Mouse (Mus musculus): ENCODE measurements around the gene Exoc4.

The Exoc4 gene

GRCm38 (mm10) chr6:33476134-33476533 is 227.2 kb downstream of the Exoc4 start:
- DNase-seq (ENCODE audit: low spot score), result no peak

DNA sequence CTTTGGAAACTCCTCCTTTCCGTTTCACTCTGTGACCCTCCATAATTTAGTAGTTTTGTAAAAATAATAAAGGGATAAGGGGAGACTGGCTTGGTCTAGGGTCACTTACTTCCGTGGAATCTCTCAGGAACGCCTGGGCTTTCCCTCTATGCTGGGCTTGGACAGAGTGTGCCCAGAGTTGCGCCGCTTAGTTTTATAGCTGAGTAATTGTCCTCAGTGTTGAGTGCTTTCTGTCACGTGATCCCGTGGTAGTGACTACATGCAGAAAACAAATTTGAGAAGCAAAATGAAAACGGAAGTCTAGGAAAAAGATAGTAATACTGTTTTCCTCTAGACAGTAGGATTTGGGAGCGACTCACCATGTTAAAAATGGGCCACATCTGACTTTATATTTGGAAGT is 235.7 kb downstream of the Exoc4 start:
- DNase-seq (ENCODE audit: low spot score), result no peak

DNA sequence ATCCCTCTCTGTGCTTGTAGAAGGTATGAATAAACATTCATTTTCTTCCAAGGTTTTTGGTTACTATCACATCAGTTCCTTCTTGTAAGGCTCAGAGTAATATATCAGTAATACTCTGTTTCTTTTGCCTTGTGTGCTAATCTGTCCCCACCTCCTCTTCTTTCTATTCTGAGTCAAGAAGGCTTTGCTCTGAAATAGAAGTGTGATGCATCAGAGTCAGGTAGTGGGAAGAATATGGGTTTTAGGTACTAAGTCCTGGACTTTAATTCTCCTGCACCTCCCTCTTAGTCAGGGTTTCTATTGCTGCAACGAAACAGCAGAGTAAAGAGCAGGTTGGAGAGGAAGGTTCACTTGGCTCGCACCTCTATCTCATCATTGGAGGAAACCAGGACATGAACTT is 240.9 kb downstream of the Exoc4 start:
- no peak for DNase-seq (ENCODE audit: low spot score)

- no peak for DNase-seq (ENCODE audit: low spot score)
Observed at GRCm38 (mm10) chr6:33496141-33496855, 247.4 kb downstream of the Exoc4 start.

- DNase-seq (ENCODE audit: low spot score), result no peak
Observed at GRCm38 (mm10) chr6:33497348-33497747, 248.5 kb downstream of the Exoc4 start.

DNA sequence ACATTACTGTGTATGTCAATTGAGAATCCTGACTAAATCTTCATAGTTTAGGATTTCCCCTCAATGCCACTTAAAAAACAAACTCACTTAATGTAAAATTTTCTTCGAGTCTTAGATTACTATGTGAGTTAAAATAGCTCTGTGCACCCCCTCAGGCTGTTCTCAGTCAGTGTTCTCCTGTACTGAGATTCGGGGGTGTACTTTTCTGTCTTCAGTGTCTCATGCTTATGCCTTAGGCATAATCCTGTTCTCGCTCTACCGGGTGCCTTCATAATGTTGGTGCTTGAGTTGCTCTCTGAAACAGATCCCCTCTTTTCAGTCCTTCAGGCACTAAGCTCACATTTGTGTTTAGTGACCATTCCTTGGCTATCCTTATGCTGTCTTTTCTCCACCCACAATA is 253.5 kb downstream of the Exoc4 start:
- DNase-seq (ENCODE audit: low spot score), result no peak

DNA sequence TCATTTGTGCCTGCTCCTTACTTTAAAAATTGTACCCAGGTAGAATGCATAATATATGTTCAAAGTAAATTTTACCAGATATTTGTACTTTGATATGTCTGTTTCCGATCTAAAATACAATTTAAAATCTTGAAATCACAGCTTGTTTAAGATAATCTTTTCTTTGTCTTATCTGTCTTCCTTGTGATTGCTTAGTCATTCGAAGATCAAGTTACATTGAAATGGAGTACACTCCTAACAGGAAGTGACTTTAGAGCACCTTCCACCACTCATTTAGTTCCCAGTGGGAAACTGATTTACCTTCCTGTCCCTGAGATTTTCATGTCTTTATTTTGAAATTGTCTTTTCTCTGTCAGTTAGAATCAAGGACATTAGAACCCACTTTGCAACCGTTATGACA is 254.5 kb downstream of the Exoc4 start:
- no peak for DNase-seq (ENCODE audit: low spot score)

- no peak for DNase-seq (ENCODE audit: low spot score)
Observed at GRCm38 (mm10) chr6:33507134-33507533, 258.2 kb downstream of the Exoc4 start.

DNA sequence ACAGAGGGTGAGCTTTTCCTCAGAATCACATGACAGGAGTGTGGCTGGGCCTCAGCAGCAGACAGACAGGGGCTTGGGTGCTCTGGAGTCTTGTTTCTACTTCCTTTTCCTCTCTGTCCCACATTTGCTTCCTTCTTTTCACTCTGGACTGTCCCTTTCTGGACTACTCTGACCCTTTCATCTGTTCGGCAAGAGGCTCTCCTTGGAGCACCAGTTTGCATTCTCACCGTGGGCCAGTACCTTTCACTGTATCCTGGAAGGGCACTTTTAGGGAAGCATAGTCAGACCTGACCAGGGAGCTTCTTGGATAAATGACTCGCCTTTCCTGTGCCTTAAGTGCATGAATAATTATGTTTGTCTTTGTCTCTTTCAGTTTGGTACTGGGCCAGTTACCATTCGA is 266.5 kb downstream of the Exoc4 start:
- no peak for DNase-seq (ENCODE audit: low spot score)

DNA sequence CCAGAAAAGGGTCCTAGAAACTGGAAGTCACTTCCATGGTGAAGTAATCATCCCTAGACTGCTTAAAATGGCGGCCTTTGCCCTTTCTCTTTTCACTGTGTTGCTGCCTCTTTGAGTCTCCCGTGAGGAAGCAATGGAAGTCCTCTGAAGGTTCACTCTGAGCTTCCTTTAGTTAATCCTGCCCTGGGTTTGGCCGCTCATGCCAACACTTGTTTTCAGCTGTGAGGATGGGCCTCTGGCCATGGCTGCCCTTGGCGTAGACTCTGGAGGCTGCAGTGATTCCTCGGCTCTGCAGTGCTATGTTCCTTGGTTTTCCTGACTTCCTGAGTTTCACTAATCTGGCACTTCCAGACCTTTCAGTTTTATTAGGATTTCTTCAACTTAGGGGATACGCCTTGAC is 267.9 kb downstream of the Exoc4 start:
- no peak for DNase-seq (ENCODE audit: low spot score)

- no peak for DNase-seq (ENCODE audit: low spot score)
Observed at GRCm38 (mm10) chr6:33517890-33518410, 269.1 kb downstream of the Exoc4 start.

DNA sequence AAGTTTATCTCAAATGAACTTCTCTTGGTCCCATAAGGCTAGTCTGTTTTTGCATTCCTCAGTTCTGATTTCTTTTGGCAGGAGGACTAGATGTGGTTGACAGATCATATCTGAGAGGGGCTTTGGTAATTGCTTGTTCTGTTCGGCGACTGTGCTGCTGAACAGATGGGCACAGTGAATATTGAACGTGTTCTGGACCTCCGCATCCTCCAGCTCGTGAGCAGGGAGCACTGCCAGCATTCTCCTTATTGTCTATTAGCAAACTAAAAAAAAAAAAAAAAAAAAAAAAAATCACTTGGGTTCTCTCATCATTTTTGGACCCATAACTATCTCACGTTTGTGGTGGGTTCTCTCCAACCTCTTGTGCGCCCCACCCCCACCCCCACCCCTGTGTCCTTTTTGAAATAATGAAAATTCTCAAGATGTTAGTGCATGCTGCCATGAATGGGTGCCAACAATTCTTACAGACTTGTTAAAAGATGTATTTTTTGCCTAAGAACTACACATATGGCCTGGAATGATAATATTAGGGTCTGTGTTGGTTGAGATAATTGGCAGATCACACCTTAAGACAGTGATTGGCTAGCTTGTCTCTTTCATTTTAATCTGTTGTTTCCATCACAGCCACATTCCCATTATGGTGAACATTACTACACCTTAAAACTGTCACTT is 276.9 kb downstream of the Exoc4 start:
- no peak for DNase-seq (ENCODE audit: low spot score)

GRCm38 (mm10) chr6:33540356-33540755 is 291.5 kb downstream of the Exoc4 start:
- DNase-seq (ENCODE audit: low spot score), result no peak

DNA sequence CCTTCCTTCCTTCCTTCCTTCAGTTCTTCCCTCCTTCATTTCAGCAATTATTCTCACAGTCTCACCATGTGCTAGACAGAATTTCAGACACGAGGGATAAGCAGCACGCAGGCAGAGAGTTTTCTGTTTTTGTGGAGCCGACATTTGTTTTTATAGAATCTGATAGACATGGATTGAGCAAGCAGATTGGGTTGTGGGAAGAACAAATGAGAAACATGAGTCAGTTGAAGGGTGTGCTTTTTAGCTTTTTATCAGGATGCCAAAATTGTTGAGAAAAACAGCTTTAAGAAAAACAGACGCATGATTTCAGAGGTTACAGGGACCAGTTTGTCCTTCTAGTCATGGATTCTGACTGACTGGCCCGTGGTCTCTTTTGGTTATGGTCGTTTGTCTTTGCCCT is 293.8 kb downstream of the Exoc4 start:
- no peak for DNase-seq (ENCODE audit: low spot score)

GRCm38 (mm10) chr6:33551934-33552333 is 303.0 kb downstream of the Exoc4 start:
- no peak for DNase-seq (ENCODE audit: low spot score)

DNA sequence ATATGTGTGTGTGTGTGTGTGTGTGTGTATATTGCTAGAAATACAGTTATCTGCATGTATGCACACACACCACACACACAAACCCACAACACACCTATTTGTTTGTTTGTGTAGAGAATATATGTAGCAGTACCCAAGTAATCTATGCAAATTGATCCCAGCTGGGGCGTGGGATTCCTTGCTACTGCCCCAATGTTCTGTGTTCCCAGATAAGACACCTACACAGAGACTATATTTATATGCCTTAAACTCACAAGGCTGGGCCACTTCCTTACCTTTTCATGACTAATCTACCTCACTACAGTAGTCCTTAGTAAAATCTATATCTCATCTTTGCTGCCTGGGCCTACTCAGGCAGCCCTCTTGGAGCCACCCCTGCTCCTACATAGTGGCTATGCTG is 312.0 kb downstream of the Exoc4 start:
- no peak for DNase-seq (ENCODE audit: low spot score)

GRCm38 (mm10) chr6:33561911-33562310 is 313.0 kb downstream of the Exoc4 start:
- no peak for DNase-seq (ENCODE audit: low spot score)

DNA sequence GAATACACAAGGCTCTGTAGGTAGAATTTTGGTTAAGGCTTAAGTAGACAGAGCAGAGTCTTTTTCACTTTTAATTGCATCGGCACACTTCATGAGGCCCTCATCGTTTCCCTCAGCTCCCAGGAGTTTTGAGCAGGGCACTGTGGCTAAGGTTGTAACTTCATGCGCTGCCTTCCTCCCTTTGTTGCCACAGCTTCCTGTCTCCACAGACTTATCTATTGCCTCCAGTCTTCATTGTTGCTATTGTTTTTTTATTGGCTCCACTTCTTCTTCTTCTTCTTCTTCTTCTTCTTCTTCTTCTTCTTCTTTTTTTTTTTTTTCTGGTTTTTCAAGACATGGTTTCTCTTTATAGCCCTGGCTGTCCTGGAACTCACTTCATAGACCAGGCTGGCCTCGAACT is 327.1 kb downstream of the Exoc4 start:
- no peak for DNase-seq (ENCODE audit: low spot score)

DNA sequence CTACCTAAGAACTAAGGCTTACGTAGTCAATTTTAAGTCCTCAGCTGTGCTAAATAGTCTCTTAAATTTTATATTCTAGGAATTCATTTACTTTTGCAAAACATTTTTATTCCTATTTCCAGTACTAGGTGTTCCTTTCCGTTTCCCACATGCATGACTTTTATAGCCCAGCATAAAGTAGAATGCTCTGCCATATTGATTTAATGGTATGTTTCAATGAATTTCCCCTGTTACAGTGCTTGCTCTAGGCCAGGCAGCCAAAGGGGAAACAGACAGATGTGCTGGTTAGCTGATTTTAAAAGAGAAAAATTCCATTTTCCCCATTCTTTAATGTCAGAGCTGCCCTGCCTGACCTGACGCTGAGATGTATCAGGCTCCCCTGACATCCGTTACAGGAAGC is 359.6 kb downstream of the Exoc4 start:
- no peak for DNase-seq (ENCODE audit: low spot score)

GRCm38 (mm10) chr6:33613978-33614377 is 365.1 kb downstream of the Exoc4 start:
- no peak for DNase-seq (ENCODE audit: low spot score)

GRCm38 (mm10) chr6:33618590-33618989 is 369.7 kb downstream of the Exoc4 start:
- no peak for DNase-seq (ENCODE audit: low spot score)

DNA sequence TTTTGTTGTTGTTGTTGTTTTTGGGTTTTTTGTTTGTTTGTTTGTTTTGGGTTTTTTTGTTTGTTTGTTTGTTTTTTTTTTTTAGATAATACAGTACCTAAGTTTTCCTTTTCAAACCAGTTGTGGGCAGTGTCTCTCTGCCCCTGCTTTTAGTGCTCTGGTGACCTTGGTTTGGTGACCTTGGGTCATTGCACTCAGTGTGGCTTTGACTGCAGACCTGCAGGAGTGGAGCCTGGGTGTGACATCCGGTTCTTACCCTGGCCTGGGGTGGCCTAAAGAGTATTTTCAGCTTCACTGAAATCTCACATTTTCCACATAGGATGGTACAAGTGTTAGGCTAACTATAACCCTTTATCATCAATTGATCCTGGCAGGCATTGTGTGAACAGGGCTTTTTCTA is 371.8 kb downstream of the Exoc4 start:
- DNase-seq (ENCODE audit: low spot score), result no peak

DNA sequence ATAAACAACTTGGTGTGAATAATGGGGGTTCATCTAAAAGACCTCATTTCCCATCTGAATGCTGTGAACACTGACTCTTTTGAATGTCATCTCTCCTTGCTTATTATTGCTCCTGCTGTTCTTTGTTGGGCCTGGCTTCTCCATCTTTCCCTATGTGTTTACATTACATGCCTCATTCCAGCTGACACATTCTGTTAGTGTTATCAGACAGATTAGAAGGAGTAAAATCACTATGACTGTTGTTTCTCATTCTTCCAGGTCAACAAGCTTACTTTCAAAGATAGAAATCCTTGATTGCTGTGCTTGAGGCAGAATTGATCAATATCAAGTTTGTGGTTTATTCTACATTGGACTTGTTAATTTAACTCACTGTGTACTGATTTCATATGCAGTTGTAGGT is 377.0 kb downstream of the Exoc4 start:
- no peak for DNase-seq (ENCODE audit: low spot score)

- no peak for DNase-seq (ENCODE audit: low spot score)
Observed at GRCm38 (mm10) chr6:33631133-33631532, 382.2 kb downstream of the Exoc4 start.

All from ovary, postnatal 14 days (tissue).